ENCODE assay signal across 20 mouse cellular contexts in the genomic region with DNA sequence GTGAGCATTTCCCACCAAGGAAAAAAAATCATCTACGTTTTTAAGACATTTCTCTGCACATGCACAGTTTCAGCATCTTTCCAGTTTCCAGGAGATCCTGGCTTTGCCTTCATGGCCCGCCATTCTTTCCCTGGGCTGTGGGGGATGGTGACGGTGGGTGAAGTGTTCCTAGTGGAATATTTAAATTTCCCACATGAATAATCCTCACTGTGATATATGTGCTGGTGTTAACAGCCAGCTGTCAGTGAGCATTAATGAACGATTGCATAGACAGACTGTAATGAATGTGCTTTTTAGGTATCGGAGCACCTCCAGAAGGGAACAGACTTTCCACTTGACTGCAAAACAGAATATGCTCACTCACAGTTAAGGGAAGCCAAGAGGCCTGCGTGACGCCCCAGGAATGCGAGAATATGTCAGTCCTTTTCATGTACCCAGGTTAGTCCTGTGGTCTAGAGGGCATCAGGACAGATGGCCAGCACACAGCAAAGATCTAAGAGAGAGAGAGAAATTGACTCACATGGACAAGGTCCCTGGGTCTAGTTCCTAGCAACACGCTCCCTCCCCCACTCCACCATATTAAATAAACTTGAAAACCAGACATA.
DNase-seq lines count a peak whose midpoint lies in the region; ATAC-seq lines count a peak whose summit lies in the region.
"Had no signal": no experiment of that assay in that cellular context is flagged by ENCODE, and none has a peak within 500 bp of the region (broad histone marks: within the 10 kb centered on the region; RNA-seq: fewer than 3 reads in every experiment).

No protein-coding gene starts in this region.

- DNase-seq in forebrain, embryonic 11.5 days (ENCODE audit: low spot score), result no peak
- DNase-seq in midbrain, embryonic 14.5 days, result peak; percentile 26
- peak; percentile 28 for DNase-seq in cerebellum, adult 9-11 months
- no peak for DNase-seq in layer of hippocampus, postnatal 10 days (ENCODE audit: low spot score in 2 of 2)
- DNase-seq in adrenal gland, postnatal 25 days, result no peak
- DNase-seq: gastrocnemius, postnatal 14 days; heart, postnatal 36 days; kidney, adult 11 months; kidney, postnatal 14 days; layer of hippocampus, adult 9-11 months; liver; lung, adult 2 months; right cerebral cortex, postnatal 14 days; thymus, postnatal 25 days had no signal

- no peaks in the 10 kb centered on the region for H3K27me3 ChIP-seq in forebrain, embryonic 12.5 days
- no peaks in the 10 kb centered on the region for H3K27me3 ChIP-seq in forebrain, embryonic 11.5 days (ENCODE audit: control insufficient read depth, insufficient read depth, low read length)
- no peaks in the 10 kb centered on the region for H3K27me3 ChIP-seq in midbrain, embryonic 14.5 days (ENCODE audit: control insufficient read depth, insufficient read depth, low read length)
- H3K27me3 ChIP-seq in midbrain, embryonic 16.5 days (ENCODE audit: control insufficient read depth, insufficient read depth, low read depth, low read length), result no peaks in the 10 kb centered on the region
- H3K27me3 ChIP-seq in neural tube, embryonic 14.5 days (ENCODE audit: control insufficient read depth, insufficient read depth, low read length), result no peaks in the 10 kb centered on the region
- H3K27me3 ChIP-seq: embryonic facial prominence, embryonic 13.5 days; heart, embryonic 12.5 days had no signal

- peaks cover 9% of the 10 kb centered on the region; the same call in 1 of the 2 replicates for H3K36me3 ChIP-seq in forebrain, embryonic 12.5 days (replicated peaks)
- H3K36me3 ChIP-seq in forebrain, embryonic 11.5 days (ENCODE audit: control insufficient read depth, insufficient read depth, low read length), result no peaks in the 10 kb centered on the region
- 0 out of 2 replicates have a peak, but pooled peaks cover 2% of the 10 kb centered on the region for H3K36me3 ChIP-seq in midbrain, embryonic 14.5 days (ENCODE audit: control insufficient read depth, insufficient read depth, low read length)
- peaks cover 5% of the 10 kb centered on the region; the same call in 1 of the 2 replicates for H3K36me3 ChIP-seq in midbrain, embryonic 16.5 days (ENCODE audit: control insufficient read depth, insufficient read depth, low read length)
- no peaks in the 10 kb centered on the region for H3K36me3 ChIP-seq in neural tube, embryonic 14.5 days (ENCODE audit: control insufficient read depth, insufficient read depth, low read length)
- H3K36me3 ChIP-seq: embryonic facial prominence, embryonic 13.5 days; heart, embryonic 12.5 days had no signal

- no peak overlapping the region for H3K9ac ChIP-seq in forebrain, embryonic 12.5 days
- no peak overlapping the region for H3K9ac ChIP-seq in forebrain, embryonic 11.5 days (ENCODE audit: low read length)
- H3K9ac ChIP-seq in midbrain, embryonic 14.5 days (replicated peaks; ENCODE audit: low read length), result no peak overlapping the region
- no peak overlapping the region for H3K9ac ChIP-seq in midbrain, embryonic 16.5 days (ENCODE audit: low read depth, low read length)
- H3K9ac ChIP-seq in neural tube, embryonic 14.5 days (replicated peaks; ENCODE audit: low read depth, low read length), result no peak overlapping the region
- H3K9ac ChIP-seq: embryonic facial prominence, embryonic 13.5 days; heart, embryonic 12.5 days had no signal

- 0 out of 2 replicates have a peak, but pooled peaks have one; percentile 33 for ATAC-seq in forebrain, embryonic 12.5 days (ENCODE audit: low FRiP score)
- no peak for ATAC-seq in forebrain, embryonic 11.5 days (replicated peaks; ENCODE audit: low FRiP score)
- ATAC-seq in midbrain, embryonic 14.5 days (ENCODE audit: low FRiP score, low TSS enrichment), result no peak
- no peak for ATAC-seq in midbrain, embryonic 16.5 days
- ATAC-seq in neural tube, embryonic 14.5 days (ENCODE audit: low read depth), result peak; percentile 61; the same call in 1 of the 2 replicates

- H3K9me3 ChIP-seq in forebrain, embryonic 12.5 days, result peaks cover 5% of the 10 kb centered on the region; the same call in 1 of the 2 replicates
- H3K9me3 ChIP-seq in forebrain, embryonic 11.5 days (ENCODE audit: control insufficient read depth, low read length), result no peaks in the 10 kb centered on the region
- H3K9me3 ChIP-seq in midbrain, embryonic 14.5 days (ENCODE audit: control insufficient read depth, low read length), result no peaks in the 10 kb centered on the region
- H3K9me3 ChIP-seq in midbrain, embryonic 16.5 days (replicated peaks; ENCODE audit: control insufficient read depth, low read length, poor library complexity, severe bottlenecking), result no peaks in the 10 kb centered on the region; the same call in 1 of the 2 replicates
- no peaks in the 10 kb centered on the region for H3K9me3 ChIP-seq in neural tube, embryonic 14.5 days (ENCODE audit: control insufficient read depth, low read length)
- H3K9me3 ChIP-seq: embryonic facial prominence, embryonic 13.5 days had no signal

- H3K4me2 ChIP-seq in forebrain, embryonic 12.5 days, result no peak overlapping the region
- no peak overlapping the region for H3K4me2 ChIP-seq in forebrain, embryonic 11.5 days (ENCODE audit: low read depth, low read length, severe bottlenecking)
- no peak overlapping the region for H3K4me2 ChIP-seq in midbrain, embryonic 14.5 days (ENCODE audit: low read length)
- H3K4me2 ChIP-seq in midbrain, embryonic 16.5 days (ENCODE audit: low read length), result no peak overlapping the region
- no peak overlapping the region for H3K4me2 ChIP-seq in neural tube, embryonic 14.5 days (ENCODE audit: low read depth, low read length)
- H3K4me2 ChIP-seq: embryonic facial prominence, embryonic 13.5 days; heart, embryonic 12.5 days had no signal

- H3K27ac ChIP-seq in forebrain, embryonic 12.5 days, result 0 out of 2 replicates have a peak overlapping the region, but pooled peaks have one; percentile 31
- no peak overlapping the region for H3K27ac ChIP-seq in forebrain, embryonic 11.5 days (ENCODE audit: low read depth, low read length)
- 0 out of 2 replicates have a peak overlapping the region, but pooled peaks have one; percentile 5 for H3K27ac ChIP-seq in midbrain, embryonic 14.5 days (replicated peaks; ENCODE audit: low read depth, low read length)
- H3K27ac ChIP-seq in midbrain, embryonic 16.5 days (ENCODE audit: low read length), result no peak overlapping the region
- no peak overlapping the region for H3K27ac ChIP-seq in neural tube, embryonic 14.5 days (ENCODE audit: low read depth, low read length)
- H3K27ac ChIP-seq: embryonic facial prominence, embryonic 13.5 days; macrophage had no signal

- H3K4me1 ChIP-seq in forebrain, embryonic 12.5 days, result peaks cover 10% of the 10 kb centered on the region
- H3K4me1 ChIP-seq in forebrain, embryonic 11.5 days (replicated peaks; ENCODE audit: control insufficient read depth, insufficient read depth, low read length), result no peaks in the 10 kb centered on the region
- H3K4me1 ChIP-seq in midbrain, embryonic 14.5 days (ENCODE audit: control insufficient read depth, insufficient read depth, low read length), result no peaks in the 10 kb centered on the region
- H3K4me1 ChIP-seq in midbrain, embryonic 16.5 days (ENCODE audit: control insufficient read depth, insufficient read depth, low read length), result no peaks in the 10 kb centered on the region
- no peaks in the 10 kb centered on the region for H3K4me1 ChIP-seq in neural tube, embryonic 14.5 days (ENCODE audit: control insufficient read depth, insufficient read depth, low read length)

- H3K4me3 ChIP-seq in forebrain, embryonic 12.5 days (replicated peaks), result no peak overlapping the region
- no peak overlapping the region for H3K4me3 ChIP-seq in forebrain, embryonic 11.5 days (ENCODE audit: low read depth, low read length)
- no peak overlapping the region for H3K4me3 ChIP-seq in midbrain, embryonic 14.5 days (replicated peaks; ENCODE audit: low read depth, low read length)
- H3K4me3 ChIP-seq in midbrain, embryonic 16.5 days (ENCODE audit: low read depth, low read length), result no peak overlapping the region
- H3K4me3 ChIP-seq in neural tube, embryonic 14.5 days (ENCODE audit: low read depth, low read length), result no peak overlapping the region
- H3K4me3 ChIP-seq: embryonic facial prominence, embryonic 13.5 days; heart, embryonic 12.5 days had no signal

- 78% methylated on average over 9 of the region's 9 CpGs for WGBS in forebrain, embryonic 12.5 days
- WGBS in forebrain, embryonic 11.5 days, result 87% methylated on average over 9 of the region's 9 CpGs
- WGBS in midbrain, embryonic 14.5 days, result 66% methylated on average over 9 of the region's 9 CpGs
- WGBS in midbrain, embryonic 16.5 days, result 63% methylated on average over 9 of the region's 9 CpGs
- WGBS in neural tube, embryonic 14.5 days, result 52% methylated on average over 9 of the region's 9 CpGs

Comparison
In these comparisons a context has a peak if more than half of its experiments do, and no peak if none do; other contexts are left out.
1. ATAC-seq: peak in forebrain, embryonic 12.5 days (single experiment) and neural tube, embryonic 14.5 days (single experiment); none in forebrain, embryonic 11.5 days (single experiment), midbrain, embryonic 14.5 days (single experiment) and midbrain, embryonic 16.5 days (single experiment).
2. H3K27ac ChIP-seq: peak in forebrain, embryonic 12.5 days (single experiment) and midbrain, embryonic 14.5 days (single experiment); none in forebrain, embryonic 11.5 days (single experiment), midbrain, embryonic 16.5 days (single experiment) and neural tube, embryonic 14.5 days (single experiment).
3. DNase-seq: peak in midbrain, embryonic 14.5 days (single experiment) and cerebellum, adult 9-11 months (single experiment); none in forebrain, embryonic 11.5 days (single experiment), layer of hippocampus, postnatal 10 days (0 of 2) and adrenal gland, postnatal 25 days (single experiment).